Mouse (Mus musculus): ENCODE measurements around the gene Atp13a2.

GRCm38 (mm10) chr4:140958319-140958718, 28.4 kb upstream of the Atp13a2 start:
- TF ChIP-seq MAFK (IDR thresholded peaks at IDR 0.05; ENCODE audit: insufficient read depth, low read depth, low read length) (no peak), HCFC1 (IDR thresholded peaks at IDR 0.05; ENCODE audit: borderline replicate concordance, insufficient read depth, low read length) (no peak), CHD2 (IDR thresholded peaks at IDR 0.05; ENCODE audit: low read depth, low read length) (no peak), ZC3H11A (IDR thresholded peaks at IDR 0.05; ENCODE audit: borderline replicate concordance, low read depth, low read length) (no peak)
